Mouse (Mus musculus): Measurements from ENCODE around the gene Gm11168.
"Not testable (repeated sequence)": the region's sequence is repeated elsewhere in the genome, so short reads cannot be mapped to it uniquely, and the experiment has no call there.

Gene Gm11168

GRCm38 (mm10) chr9:3025653-3026052 is 22.5 kb downstream of the Gm11168 start:
- peak; percentile 64 for DNase-seq

DNA sequence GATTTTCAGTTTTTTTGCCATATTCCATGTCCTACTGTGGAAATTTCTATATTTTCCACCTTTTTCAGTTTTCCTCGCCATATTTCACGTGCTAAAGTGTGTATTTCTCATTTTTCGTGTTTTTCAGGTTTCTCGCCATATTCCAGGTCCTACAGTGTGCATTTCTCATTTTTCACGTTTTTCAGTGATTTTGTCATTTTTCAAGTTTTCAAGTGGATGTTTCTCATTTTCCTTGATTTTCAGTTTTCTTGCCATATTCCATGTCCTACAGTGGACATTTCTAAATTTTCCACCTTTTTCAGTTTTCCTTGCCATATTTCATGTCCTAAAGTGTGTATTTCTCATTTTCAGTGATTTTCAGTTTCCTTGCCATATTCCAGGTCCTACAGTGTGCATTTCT is 23.0 kb downstream of the Gm11168 start:
- DNase-seq = not testable (repeated sequence)

- DNase-seq = not testable (repeated sequence)
These were observed 23.6 kb downstream of the Gm11168 start for GRCm38 (mm10) chr9:3026741-3027140.

GRCm38 (mm10) chr9:3027200-3027599 is 24.1 kb downstream of the Gm11168 start:
- not testable (repeated sequence) for DNase-seq

DNA sequence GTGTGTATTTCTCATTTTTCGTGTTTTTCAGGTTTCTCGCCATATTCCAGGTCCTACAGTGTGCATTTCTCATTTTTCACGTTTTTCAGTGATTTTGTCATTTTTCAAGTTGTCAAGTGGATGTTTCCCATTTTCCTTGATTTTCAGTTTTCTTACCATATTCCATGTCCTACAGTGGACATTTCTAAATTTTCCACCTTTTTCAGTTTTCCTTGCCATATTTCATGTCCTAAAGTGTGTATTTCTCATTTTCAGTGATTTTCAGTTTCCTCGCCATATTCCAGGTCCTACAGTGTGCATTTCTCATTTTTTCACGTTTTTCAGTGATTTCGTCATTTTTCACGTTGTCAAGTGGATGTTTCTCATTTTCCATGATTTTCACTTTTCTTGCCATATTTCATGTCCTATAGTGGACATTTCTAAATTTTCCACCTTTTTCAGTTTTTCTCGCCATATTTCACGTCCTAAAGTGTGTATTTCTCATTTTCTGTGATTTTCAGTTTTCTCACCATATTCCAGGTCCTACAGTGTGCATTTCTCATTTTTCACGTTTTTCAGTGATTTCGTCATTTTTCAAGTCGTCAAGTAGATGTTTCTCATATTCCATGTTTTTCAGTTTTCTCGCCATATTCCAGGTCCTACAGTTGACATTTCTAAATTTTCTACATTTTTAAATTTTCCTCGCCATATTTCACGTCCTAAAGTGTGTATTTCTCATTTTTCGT is 26.3 kb downstream of the Gm11168 start:
- peak; percentile 16 for DNase-seq

- not testable (repeated sequence) for DNase-seq
These were observed 27.7 kb downstream of the Gm11168 start for GRCm38 (mm10) chr9:3030677-3031318.

DNA sequence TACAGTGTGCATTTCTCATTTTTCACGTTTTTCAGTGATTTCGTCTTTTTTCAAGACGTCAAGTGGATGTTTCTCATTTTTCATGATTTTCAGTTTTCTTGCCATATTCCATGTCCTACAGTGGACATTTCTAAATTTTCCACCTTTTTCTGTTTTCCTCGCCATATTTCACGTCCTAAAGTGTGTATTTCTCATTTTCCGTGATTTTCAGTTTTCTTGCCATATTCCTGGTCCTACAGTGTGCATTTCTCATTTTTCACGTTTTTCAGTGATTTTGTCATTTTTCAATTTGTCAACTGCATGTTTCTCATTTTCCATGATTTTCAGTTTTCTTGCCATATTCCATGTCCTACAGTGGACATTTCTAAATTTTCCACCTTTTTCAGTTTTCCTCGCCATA is 31.2 kb downstream of the Gm11168 start, which contains the start of gene Gm17535:
TSS of gene Gm17535 (plus strand) at position 301 of the 400 bp plus-strand sequence.
- not testable (repeated sequence) for DNase-seq

- DNase-seq = not testable (repeated sequence)
These were observed 33.4 kb downstream of the Gm11168 start, which contains the start of gene Gm10715 for GRCm38 (mm10) chr9:3036577-3036976. TSS of gene Gm10715 (plus strand) at chr9:3036877.

DNA sequence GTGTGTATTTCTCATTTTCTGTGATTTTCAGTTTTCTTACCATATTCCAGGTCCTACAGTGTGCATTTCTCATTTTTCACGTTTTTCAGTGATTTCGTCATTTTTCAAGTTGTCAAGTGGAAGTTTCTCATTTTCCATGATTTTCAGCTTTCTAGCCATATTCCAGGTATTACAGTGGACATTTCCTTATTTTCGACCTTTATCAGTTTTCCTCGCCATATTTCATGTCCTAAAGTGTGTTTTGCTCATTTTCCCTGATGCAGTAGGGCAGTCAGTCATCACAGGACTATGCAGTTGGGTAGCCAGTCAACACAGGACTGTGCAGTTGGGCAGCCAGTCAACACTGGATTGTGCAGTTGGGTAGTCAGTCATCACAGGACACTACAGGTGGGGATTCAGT is 35.0 kb downstream of the Gm11168 start:
- not testable (repeated sequence) for DNase-seq

All from thymus, postnatal 25 days (tissue).